Mouse (Mus musculus) liver (tissue): Measurements from ENCODE around the gene B230217C12Rik.
A peak's percentile ranks its signal among the peaks of the same experiment; 100 is the strongest.
"Not testable (repeated sequence)": the region's sequence is repeated elsewhere in the genome, so short reads cannot be mapped to it uniquely, and the experiment has no call there.

Experiments used
- DNase-seq: peaks from one replicate; pipeline ENCODE4 v3.0.0-alpha.2; 2020; ENCODE audit warnings: mixed read lengths

B230217C12Rik gene

DNA sequence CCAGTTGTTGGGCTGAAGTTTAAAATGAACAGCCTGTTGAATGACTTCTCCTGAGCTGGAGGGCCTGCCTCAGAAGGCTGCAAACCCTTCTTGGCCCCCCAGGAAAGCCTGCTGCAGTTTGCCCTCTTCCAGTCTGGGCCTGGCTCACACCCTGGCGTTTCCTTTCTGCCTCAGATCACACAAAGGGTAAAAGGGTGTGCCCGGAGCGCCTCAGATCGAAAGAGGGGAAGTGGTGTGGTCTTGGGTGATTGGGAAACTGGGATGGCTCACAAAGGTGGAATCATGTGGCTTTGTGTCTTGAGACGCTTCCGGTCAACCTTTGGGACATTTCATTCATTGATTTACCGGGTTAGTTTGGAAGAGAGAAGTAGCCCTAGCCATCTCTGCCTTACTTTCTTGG lies 14.2 kb upstream of the B230217C12Rik start:
- no peak for DNase-seq

DNA sequence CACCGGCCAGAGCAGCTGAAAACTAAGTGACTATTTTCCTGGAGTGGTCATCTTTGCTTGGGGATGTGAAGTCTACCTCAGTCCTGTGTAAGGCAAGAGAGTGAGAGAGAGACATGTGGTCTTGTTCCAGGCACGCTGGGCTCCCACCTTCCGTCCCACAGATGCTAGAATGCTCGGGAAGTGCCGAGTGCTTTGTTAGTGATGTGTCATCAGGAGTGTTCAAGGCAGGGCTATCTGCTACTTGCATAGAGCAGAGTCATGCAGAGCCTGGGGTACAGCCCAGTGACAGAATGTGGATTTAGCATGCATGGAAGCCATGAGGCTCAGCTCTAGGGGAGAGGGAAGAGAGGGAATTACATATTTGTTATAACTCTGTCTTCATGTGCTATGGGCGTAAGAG lies 12.9 kb upstream of the B230217C12Rik start:
- no peak for DNase-seq

DNA sequence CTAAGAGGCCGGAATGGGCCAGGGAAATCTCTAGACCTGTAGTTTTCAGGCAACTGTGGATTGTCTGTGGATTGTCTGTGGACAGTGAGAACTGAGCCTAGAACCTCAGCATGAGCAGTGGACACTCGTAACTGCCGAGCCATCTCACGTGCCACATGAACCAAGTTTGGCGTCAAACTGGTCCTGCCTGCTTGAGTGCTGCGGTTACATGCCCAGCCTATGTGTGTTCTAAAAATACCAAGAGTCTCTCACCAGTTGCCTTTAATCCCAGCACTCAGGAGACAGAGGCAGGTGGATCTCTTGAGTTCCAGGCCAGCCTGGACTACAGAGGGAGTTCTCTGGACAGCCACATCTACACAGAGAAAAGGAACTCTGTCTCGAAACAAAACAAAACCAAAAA lies 11.2 kb upstream of the B230217C12Rik start:
- no peak for DNase-seq

- peak; percentile 47 for DNase-seq
These were observed 10.6 kb upstream of the B230217C12Rik start for GRCm38 (mm10) chr11:97829913-97830476.

DNA sequence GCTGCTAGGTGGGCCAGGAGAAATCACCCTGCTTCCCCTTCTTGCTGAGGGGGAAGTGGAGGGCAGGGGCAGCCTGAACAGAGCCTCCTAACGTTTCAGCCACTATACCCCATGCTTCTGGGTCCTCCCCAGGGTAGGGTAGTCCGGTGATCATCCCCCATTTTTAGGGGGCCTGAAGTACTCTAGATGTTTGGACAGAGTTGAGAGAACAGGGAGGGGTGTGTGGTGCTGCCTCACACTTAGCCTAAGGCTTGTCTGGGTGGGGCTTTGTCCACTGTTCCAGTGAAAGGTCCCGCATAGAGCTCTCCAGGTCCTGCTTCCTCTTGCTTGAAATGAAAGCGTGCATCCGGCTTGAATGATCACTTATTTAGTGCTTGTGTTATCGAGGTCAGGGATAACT lies 10.1 kb upstream of the B230217C12Rik start:
- no peak for DNase-seq

DNA sequence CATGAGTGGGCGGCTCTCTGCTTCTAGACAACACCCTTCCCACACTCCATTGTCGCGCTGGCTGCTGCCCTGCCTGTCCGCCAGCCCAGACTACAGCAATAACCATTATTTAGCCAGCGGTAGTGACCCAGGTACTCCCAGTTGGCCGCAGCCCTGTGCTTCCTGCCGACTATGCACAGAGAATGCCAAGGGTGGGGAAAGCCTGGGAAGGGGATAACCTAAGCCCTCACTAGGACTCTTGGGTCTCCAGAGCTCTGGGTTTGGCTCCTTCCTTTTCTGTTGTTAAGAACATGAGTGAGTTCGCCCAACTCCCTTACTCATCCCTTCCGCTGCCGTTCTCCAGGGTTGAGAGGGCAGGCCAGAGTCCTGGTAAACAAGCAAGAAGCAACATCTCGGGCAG lies 8.6 kb upstream of the B230217C12Rik start:
- DNase-seq = no peak

- DNase-seq = no peak
These were observed 7.2 kb upstream of the B230217C12Rik start for GRCm38 (mm10) chr11:97833352-97833751.

- no peak for DNase-seq
These were observed 4.0 kb upstream of the B230217C12Rik start for GRCm38 (mm10) chr11:97836541-97836940.

GRCm38 (mm10) chr11:97837051-97837450 lies 3.5 kb upstream of the B230217C12Rik start:
- not testable (repeated sequence) for DNase-seq

DNA sequence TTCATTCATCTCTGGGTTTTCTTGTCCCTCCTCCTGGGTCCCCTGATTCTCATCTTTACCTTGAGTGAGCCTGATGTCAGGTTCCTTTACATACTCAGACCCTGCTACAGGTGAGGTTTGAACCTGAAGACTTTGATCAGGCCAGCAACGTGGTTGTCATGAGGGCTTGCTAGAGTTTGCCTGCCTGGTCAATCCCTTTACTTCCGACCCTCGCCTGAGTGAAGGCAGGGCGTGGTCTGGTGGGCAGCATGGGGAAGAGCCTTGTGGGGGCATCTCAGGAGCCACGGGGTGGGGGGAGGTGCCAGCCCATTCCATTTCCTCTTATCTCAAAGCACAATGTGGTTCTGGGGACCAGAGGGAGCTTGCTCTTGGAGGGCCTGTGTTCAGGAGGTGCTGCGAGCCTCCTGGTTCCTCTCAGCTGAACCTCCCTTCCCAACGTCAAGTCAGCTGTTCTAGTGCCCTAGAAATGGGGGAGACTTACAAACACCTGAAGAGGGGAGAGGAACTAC lies 2.9 kb upstream of the B230217C12Rik start:
- DNase-seq = no peak

DNA sequence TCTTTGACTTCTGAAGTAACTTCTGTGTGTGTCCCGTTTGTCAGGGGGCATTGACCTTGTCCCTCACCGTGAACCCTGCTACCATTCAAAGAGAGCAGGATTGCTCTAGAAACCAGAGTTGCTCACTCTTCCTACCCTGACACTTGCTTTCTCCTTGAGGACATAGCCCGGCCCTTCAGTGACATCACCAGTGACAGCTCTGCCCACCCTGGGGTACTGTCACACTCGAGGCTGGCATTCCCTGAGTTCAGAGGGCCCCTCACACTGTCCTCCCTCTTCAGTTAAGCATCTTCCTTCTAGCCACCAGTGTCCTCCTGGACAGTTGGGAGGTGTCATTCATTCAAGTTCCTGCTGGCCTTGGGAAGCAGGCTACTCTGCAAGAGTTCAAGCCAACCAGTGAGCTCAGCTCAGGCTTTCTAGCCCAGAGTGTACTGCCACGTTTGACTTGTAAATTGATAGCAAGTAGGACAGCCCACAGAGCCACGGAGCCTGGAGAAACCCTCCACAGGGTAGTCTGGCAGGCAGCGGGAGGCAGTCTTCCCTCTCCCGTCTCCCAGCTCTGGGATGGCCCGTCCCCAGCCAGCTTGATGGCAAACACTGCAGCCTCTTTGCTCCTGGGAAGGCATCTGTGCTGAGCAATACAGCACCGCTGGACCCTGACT lies 1.7 kb upstream of the B230217C12Rik start:
- DNase-seq = no peak

DNA sequence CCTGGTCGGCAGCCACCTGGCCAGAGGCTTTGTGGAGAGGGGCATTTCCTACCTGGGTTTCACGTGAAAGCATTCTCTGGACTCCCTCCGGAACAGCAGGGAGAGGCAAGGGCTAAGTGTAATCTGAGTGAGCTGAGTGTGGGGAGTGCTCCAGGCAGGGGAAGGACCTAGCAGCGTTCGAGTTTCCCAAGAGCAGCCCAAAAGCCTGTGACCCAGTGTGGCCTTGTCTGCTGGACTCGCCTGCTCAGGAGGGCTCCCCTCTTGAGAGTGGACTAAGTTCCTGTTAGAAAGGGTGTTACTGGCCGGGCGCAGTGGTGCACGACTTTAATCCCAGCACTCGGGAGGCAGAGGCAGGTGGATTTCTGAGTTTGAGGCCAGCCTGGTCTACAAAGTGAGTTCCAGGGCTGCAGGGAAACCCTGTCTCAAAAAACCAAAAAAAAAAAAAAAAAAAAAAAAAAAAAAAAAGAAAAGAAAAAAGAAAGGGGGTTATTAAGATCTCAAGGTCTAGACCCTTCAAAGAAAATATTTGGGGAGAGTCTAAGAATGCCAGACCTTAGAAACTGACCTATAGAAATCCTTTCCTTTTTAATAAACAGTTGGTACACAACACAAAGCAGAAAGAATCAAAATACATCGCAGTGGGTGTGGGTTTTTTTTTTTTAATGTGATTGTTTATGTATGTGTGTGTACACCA lies 992 bp upstream of the B230217C12Rik start:
- no peak for DNase-seq

DNA sequence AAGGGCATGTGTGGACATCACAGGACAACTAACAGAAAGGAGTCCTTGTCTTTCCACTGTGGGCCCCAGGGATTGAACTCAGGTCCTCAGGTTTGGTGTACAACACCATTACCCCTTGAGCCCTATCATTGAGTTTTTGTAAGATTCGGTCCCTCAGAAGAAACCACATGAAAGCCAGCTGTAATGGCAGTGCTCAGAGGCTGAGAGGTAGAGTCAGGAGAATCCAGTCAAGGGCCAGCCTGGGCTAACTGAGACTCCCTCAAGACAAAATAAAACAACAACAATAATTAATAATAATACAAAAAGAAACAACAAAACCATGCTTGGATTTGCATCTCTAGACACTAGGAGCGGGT lies 467 bp upstream of the B230217C12Rik start:
- DNase-seq = no peak

GRCm38 (mm10) chr11:97840991-97841661 lies 546 bp downstream of the B230217C12Rik start:
- DNase-seq = peak; percentile 65

- DNase-seq = no peak
These were observed 1.4 kb downstream of the B230217C12Rik start for GRCm38 (mm10) chr11:97842001-97842400.

- DNase-seq = no peak
These were observed 9.8 kb downstream of the B230217C12Rik start for GRCm38 (mm10) chr11:97850367-97850766.

GRCm38 (mm10) chr11:97851601-97852000 lies 11.0 kb downstream of the B230217C12Rik start:
- DNase-seq = no peak

- no peak for DNase-seq
These were observed 14.9 kb downstream of the B230217C12Rik start for GRCm38 (mm10) chr11:97855473-97855872.

DNA sequence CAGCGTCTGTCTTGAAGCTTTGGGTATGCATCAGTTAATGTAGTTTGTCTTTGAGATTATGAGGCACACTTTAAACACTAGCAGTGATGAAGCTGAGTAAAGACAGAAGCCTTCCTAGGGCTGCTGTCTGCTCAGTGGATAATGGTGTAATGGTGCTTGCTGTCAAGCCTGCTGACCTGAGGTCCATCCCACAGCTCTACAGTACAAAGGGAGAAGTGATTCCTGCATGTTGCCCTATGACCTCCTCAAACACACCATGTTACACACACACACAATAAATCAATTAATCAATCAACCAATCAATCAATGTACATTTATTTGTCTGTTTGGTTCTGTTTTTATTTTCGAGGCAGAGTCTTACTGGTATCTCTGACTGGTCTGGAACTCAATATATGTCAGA lies 21.6 kb downstream of the B230217C12Rik start:
- no peak for DNase-seq

DNA sequence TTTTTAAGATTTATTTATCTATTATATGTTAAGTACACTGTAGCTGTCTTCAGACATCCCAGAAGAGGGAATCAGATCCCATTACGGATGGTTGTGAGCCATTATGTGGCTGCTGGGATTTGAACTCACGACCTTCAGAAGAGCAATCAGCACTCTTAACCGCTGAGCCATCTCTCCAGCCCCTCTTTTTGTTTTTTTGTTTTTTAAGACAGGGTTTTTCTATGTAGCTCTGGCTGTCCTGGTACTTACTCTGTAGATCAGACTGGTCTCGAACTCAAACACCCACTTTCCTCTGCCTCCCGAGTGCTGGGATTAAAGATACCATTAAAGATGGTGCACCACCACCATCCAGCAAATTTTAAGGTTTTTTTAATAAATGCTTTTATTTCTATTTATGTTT lies 24.8 kb downstream of the B230217C12Rik start:
- no peak for DNase-seq

DNA sequence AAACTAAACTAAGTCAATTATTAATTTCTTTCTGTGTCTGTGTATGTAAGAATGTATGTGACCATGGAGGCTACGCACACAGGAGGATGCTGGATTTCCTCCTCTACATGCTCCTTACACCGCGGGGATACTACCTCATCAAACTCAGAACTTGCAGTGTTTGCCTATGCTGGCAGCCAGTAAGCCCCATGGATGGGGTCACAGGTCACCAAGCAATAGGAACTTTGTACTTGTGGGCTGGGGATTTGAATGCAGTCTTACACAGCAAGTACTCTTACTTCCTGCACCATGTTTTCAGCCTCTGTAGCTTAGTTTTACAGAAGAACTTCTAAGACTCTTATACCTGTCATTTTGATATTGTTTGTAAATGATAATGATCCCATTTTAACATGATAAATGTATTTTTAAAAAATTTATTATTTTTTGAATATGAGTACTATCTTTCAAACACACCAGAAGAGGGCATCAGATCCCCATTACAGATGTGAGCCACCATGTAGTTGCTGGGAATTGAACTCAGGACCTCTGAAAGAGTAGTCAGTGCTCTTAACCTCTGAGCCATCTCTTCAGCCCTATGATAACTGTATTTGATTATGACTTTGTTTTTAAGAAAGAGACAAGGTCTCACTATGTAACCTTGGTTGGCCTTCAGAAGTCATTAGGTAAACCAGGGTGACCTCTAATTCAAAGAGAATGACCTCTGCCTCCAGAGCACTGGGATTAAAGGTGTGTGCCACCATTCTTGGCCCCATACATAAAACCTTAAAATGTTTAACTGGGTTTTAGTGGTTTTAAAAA lies 25.7 kb downstream of the B230217C12Rik start:
- DNase-seq = peak; percentile 14

- no peak for DNase-seq
These were observed 27.0 kb downstream of the B230217C12Rik start for GRCm38 (mm10) chr11:97867591-97867990.

DNA sequence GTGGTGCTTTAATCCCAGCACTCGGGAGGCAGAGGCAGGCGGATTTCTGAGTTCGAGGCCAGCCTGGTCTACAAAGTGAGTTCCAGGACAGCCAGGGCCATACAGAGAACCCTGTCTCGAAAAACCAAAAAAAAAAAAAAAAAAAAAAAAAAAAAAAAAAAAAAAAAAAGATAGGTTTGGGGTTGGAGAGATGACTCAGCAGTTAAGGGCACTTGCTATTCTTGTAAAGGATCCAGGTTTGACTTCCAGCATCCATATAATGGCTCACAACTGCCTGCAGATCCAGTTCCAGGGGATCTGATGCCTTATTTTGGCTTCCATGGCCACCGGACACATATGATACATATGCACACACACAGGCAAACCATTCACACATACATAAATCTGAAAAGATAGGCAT lies 31.8 kb downstream of the B230217C12Rik start:
- DNase-seq = not testable (repeated sequence)
